Mouse (Mus musculus): ENCODE data around the gene Zfp697.

- TF ChIP-seq CTCF (IDR thresholded peaks at IDR 0.05; ENCODE audit: extremely low read depth, insufficient read depth, low read length) (no peak), POLR2A (IDR thresholded peaks at IDR 0.05; ENCODE audit: extremely low read depth, insufficient read depth, low read length) (no peak)
Measured at GRCm38 (mm10) chr3:98724376-98724775, 342.1 kb downstream of the Zfp697 start, which contains the start of gene Hsd3b2.
